Mouse (Mus musculus) layer of hippocampus, adult 11-12 months (tissue): ENCODE results near the gene Anxa1.

ENCODE experiments used
- DNase-seq: peaks from one replicate; pipeline ENCODE4 v3.0.0; 2022; ENCODE audit warnings: low spot score

The Anxa1 gene

GRCm38 (mm10) chr19:20381207-20381752, 9.5 kb downstream of the Anxa1 start:
- no peak for DNase-seq

GRCm38 (mm10) chr19:20370175-20370574, 20.6 kb downstream of the Anxa1 start:
- DNase-seq = no peak

- DNase-seq = no peak
Observed at GRCm38 (mm10) chr19:20366571-20366970, 24.2 kb downstream of the Anxa1 start.

DNA sequence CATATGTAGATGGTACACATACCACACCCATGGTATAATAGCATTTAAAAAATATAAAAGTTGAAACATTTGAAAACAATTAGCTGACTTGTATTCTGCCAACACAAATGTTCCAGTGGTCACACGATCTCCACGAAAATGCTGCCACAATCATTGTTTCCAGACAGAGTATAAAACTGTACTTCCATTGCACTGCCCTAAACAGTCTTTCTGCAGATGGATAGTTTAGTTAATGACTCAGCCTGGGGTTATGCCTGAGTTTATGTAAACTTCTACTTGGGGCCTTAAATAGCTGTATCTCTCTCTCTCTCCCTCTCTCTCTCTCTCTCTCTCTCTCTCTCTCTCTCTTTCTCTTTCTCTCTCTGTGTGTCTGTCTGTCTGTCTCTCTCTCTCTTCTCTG, 24.7 kb downstream of the Anxa1 start:
- DNase-seq = no peak

- DNase-seq = no peak
Observed at GRCm38 (mm10) chr19:20365364-20365763, 25.4 kb downstream of the Anxa1 start.

GRCm38 (mm10) chr19:20364931-20365330, 25.8 kb downstream of the Anxa1 start:
- no peak for DNase-seq

- DNase-seq = no peak
Observed at GRCm38 (mm10) chr19:20363221-20363620, 27.5 kb downstream of the Anxa1 start.

DNA sequence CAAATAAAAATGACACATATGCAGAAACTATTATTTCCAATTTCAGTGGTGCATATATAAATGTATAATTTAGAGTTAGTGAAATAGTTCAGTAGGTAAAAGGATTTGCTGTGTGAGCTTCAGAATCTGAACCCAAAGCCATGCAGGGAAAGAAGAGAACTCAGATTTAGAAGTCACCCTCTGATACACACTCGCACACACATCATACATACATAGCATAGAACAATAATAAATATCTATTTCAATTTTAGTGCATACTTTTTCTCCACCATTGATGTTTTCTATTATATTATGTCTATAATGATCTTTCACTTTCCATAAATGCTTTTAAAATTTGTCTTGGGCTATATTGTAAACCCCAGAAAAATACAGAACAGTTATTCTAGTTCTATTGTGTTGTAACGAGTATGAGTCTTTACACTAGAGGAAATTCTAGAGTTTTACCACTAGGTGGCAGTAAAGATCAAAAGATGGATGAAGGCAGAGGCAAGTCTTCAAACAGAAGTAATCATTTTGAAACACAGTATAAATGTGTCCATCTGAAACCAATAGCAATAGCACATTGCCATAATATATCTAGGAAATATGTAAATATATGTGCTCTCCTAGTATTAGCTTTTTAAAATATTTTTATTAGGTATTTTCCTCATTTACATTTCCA, 28.7 kb downstream of the Anxa1 start:
- DNase-seq = no peak

DNA sequence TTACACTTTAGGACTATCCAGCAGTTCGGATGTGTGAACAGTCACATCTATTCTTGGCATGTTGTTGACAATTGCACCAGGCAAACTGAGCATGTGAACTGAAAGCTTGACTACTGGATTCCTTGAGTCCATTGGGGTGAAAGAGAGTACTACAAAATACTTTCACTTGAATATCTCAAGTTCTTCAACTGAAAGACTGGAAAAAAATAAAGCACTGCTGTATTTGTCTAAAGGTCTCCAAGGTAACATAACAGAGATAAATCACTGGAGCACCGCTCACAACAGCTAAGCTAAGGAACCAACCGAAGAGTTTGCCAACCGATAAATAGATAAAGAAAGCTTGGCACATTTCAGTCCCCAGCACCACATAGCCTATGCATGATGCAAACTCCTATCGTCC, 32.1 kb downstream of the Anxa1 start:
- DNase-seq = no peak

DNA sequence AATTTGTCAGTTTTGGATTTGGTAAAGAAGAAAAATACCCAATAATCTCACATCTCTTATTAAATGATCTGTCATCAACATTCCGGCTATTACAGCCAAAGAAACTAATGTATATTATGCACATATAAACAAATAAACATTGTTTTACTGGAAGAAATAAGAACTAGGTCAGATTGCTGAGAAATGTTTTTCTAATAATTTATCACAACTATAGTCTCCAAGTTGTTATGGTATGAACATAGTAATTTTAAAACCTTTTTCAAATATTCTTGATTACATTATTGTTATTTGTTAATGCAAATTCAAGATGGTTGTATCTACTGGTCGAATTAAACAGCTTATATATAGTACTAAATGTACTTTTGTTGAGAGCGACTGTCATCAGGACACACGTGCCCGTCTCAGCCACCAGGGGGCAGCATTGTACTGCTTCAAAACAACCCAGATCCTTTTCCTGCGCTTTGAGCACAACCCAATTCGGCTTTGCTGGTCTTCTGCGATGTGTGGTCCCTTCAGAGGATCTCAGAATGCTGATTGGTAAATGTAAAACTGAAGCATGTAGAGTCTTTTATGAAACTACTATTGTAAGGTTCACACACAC, 45.3 kb downstream of the Anxa1 start:
- peak; percentile 87 for DNase-seq

GRCm38 (mm10) chr19:20344511-20345316, 46.0 kb downstream of the Anxa1 start:
- DNase-seq = peak; percentile 64

DNA sequence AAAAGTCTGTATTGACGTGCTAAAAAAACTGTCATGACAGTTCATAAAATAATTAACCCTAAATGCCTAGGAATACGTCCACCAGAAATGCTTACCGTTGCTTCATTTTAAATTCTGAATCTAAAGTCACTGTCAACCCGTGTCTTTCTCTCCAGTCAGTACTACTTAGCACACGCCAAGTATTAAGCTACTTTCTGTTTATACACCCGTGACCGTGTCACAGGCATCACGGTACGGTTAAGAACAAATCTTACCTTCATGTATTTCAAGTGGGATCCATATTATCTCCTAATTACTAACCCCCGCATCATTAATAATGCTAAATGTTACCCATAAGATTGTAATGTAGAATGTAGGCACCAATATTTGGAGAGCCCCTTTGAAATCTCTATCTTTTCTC, 46.7 kb downstream of the Anxa1 start:
- no peak for DNase-seq
